Mouse (Mus musculus) brain, embryonic 14.5 days (tissue): ENCODE data around the gene Btbd9.

Source experiments
- CTCF ChIP-seq: fragments of 200-500 bp; IDR thresholded peaks from 2 replicates; pipeline ENCODE4 v1.5.1; 2012; ENCODE audit warnings: inconsistent platforms, mild to moderate bottlenecking, moderate library complexity, borderline replicate concordance; ENCODE audit not compliant: insufficient read depth, insufficient read length; ENCODE audit errors: extremely low read depth
- POLR2A ChIP-seq: fragments of 200-500 bp; IDR thresholded peaks from 2 replicates; pipeline ENCODE4 v1.6.1; 2012; ENCODE audit warnings: mild to moderate bottlenecking, inconsistent platforms, borderline replicate concordance; ENCODE audit not compliant: poor library complexity, insufficient read depth, insufficient read length, severe bottlenecking; ENCODE audit errors: extremely low read depth

- TF ChIP-seq POLR2A (no peak), CTCF (no peak)
Measured at GRCm38 (mm10) chr17:30375107-30375506, 201.2 kb downstream of the Btbd9 start.
